Mouse (Mus musculus): ENCODE results near the gene Slc12a6. TPM values are rescaled to one million over a fixed set of nuclear protein-coding genes. Genes with fewer than 3 reads are reported as not detected.
"Not testable (repeated sequence)": the region's sequence is repeated elsewhere in the genome, so short reads cannot be mapped to it uniquely, and the experiment has no call there.

Slc12a6 gene
- polyA plus RNA-seq, 1 experiment, result 23.4 TPM

GRCm38 (mm10) chr2:112262779-112263295 lies 2.8 kb upstream of the Slc12a6 start:
- no peak for DNase-seq (ENCODE audit: low read depth)

- DNase-seq (ENCODE audit: low read depth), result no peak
Measured at GRCm38 (mm10) chr2:112264364-112264763, 1.3 kb upstream of the Slc12a6 start.

DNA sequence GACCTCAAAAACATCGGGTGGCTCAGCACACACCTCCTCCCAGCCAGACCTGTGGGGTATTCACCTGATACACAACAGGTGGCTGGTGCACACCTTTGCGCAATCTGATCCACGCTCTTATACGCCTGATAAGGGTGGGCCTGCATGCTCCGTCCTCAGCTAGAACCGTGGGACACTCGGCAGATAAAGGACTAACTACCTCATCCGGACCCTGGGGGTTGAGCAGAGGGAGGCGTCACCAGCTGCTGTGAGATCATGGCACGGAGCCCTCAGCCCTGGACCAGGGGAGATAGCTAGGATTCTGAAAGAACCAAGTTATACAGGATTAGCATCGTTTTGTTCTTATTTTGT lies 592 bp downstream of the Slc12a6 start, which contains the start of gene Gm21985:
Gene Gm21985, plus strand, starts transcription at position 73 of the 351 bp plus-strand sequence.
- no peak for DNase-seq (ENCODE audit: low read depth)

DNA sequence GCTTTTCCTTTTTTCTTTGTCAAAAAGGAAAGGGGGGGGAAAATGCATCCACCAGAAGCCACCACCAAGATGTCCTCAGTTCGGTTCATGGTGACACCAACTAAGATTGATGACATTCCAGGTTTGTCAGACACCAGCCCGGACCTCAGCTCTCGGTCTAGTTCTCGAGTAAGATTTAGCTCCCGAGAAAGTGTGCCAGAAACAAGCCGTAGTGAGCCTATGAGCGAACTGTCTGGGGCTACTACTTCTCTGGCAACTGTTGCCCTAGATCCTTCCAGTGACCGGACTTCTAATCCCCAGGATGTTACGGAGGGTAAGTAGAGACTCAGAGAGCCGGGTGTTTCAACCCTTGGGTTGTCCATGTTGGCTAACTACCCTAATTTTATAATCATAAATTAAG lies 1.2 kb downstream of the Slc12a6 start:
- no peak for DNase-seq (ENCODE audit: low read depth)

- no peak for DNase-seq (ENCODE audit: low read depth)
Measured at GRCm38 (mm10) chr2:112267547-112268269, 2.1 kb downstream of the Slc12a6 start.

- no peak for DNase-seq (ENCODE audit: low read depth)
Measured at GRCm38 (mm10) chr2:112270011-112270410, 4.4 kb downstream of the Slc12a6 start.

GRCm38 (mm10) chr2:112272909-112273308 lies 7.3 kb downstream of the Slc12a6 start:
- DNase-seq (ENCODE audit: low read depth), result no peak

DNA sequence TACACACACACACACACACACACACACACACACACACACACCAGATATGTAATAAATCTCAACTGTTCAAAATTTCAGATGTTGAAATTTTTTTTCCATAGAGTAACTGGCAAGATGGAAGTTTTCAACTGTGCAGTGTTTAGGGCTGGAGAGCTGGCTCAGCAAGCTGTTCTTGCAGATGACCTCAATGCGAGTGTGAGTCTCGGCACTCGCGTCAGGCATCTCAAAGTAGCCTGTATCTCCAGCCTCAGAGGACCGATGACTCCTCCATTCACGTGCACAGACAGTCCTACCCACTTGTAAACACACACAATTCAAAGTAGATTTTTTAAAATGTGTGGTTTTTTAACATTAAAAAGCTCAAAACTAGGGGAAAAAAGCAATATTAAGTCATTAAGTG lies 7.8 kb downstream of the Slc12a6 start:
- no peak for DNase-seq (ENCODE audit: low read depth)

- DNase-seq (ENCODE audit: low read depth), result no peak
Measured at GRCm38 (mm10) chr2:112276870-112277269, 11.2 kb downstream of the Slc12a6 start.

GRCm38 (mm10) chr2:112282846-112283245 lies 17.2 kb downstream of the Slc12a6 start:
- DNase-seq (ENCODE audit: low read depth), result no peak

DNA sequence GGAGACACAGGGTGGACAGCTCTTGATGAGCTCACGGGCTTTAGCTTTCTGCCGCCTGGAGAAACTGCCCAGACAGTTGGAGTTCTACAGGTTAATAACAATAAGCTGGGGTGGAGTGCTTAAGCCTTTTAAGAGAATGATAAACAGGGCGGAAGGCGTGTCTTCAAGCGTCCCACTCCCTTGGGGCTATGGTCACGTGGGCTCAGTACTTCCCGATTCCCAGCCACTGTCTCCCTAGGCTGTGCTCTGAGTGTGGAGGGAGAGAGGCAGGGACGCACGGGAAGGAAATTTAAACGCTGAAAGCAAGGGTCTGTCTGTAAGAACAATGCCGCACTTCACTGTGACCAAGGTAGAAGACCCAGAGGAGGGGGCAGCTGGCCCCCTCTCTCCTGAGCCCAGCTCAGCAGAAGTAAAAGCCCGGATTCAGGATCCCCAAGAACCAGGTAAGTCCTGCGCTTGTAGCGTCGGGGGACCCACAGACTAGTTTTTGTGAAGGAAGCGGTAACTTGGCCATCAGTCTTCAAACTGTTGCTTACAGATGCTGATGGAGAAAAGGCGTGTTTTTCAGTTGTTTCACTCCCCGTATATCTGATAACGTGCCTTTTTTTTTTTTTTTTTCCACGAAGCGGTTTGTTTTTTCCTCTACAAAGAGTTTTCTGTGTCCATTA lies 18.9 kb downstream of the Slc12a6 start:
- no peak for DNase-seq (ENCODE audit: low read depth)

DNA sequence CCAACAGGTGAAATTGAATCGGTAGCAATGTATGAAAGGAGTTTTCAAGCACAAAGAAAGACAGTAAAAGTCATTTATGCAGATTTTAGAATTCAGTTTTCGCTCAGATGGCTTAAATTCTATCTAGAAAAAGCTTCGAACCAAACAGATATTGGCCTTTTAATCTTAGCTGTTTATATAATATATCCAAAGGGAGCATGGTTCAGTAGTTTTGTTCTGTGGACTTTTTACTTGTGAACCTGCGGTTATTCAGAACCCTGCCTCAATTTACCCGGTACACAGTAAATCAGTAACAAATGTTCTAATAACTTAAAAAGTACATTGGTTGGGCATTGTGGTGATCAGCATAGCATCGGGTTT lies 19.4 kb downstream of the Slc12a6 start:
- no peak for DNase-seq (ENCODE audit: low read depth)

DNA sequence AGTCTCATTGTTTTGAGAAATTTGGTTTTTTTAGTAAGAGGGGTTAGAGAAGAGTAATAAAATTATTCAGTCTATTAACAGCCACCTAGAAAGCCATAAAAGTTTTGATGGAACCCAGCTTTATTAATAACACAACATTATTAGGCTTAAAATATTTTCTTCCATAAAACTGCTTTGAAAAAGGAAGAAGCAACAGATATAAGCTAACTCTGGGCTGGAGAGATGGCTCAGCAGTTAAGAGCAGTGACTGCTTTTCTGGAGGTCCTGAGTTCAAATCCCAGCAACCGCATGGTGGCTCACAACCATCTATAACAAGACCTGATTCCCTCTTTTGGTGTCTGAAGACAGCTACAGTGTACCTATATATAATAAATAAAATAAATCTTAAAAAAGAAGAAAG lies 20.4 kb downstream of the Slc12a6 start:
- not testable (repeated sequence) for DNase-seq (ENCODE audit: low read depth)

- no peak for DNase-seq (ENCODE audit: low read depth)
Measured at GRCm38 (mm10) chr2:112287059-112287458, 21.4 kb downstream of the Slc12a6 start.

DNA sequence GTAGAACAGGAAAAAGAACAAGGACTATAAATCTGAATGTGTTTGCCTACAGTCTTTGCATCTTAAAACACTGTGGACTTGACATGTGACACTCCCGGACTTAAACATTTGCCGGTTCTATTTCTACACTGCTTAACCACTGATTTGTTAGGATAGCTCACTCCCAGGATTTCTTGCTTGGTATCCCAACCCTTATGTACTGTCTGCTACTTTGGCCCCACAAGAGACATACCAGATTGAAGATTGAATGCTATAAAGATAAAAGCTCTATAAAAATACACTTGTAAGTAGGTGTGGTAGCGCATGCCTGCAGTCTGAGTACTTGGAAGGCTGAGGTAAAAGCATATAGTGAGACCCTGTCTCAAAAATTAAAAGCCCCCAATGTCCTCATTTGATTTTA lies 23.9 kb downstream of the Slc12a6 start:
- DNase-seq (ENCODE audit: low read depth), result no peak

DNA sequence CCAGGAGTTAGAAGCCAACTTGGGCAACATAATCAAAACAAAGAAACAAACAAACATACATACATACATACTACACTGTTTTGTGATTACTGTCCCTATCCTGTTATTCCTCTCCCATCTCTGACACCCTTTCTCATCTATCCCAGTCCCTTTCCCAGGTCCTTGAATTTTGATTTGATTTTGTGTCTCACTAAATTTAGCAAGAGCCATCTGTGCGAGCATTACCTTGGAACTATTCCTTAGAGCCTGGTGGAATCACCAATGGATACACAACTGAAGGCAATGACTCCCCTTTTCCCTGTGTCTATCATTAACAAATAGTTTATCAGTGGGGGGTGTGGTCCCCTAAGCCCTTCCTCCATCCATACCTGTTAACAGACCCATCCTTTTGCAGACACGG lies 27.2 kb downstream of the Slc12a6 start:
- DNase-seq (ENCODE audit: low read depth), result no peak

- DNase-seq (ENCODE audit: low read depth), result no peak
Measured at GRCm38 (mm10) chr2:112296211-112296610, 30.6 kb downstream of the Slc12a6 start.

DNA sequence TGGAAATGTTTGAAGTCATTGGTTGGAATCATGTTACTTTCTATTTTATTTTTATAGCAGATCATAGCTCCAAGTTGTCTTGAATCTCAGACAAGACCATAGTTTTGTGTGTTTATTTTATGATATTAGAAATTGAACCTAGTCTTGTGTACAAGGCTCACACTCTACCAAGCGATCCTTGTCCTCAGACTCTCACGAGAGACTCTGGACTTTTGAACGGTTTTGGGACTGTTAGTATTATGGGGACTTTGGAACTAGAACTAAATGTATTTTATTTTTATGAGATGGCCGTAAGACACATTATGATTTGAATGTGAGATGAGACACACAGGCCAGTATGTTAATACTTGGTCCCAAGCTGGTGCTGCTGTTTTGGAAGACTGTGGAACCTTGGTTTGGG lies 32.6 kb downstream of the Slc12a6 start:
- no peak for DNase-seq (ENCODE audit: low read depth)

GRCm38 (mm10) chr2:112308671-112309070 lies 43.0 kb downstream of the Slc12a6 start:
- DNase-seq (ENCODE audit: low read depth), result no peak

DNA sequence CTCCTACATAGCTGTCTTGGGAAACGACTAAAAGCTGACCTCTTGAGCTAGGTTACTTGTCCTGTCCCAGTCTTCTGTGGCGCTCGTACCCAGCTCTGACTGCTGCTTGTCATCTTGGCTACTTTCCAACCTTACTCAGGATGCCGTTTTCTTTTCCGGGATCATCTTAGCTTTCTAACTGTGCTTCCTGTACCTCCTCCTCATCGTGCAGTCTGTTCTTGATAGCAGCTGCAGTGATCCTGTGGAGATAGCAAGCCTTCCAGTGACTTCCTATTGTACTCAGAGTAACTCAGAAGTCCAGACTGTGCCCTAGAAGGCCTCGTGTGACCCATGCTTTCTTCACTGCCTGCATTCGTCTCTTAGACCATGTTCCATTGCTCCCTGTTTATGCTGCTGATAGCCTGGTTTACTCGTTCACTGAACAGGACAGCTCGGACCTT lies 43.6 kb downstream of the Slc12a6 start:
- DNase-seq (ENCODE audit: low read depth), result no peak

GRCm38 (mm10) chr2:112315638-112316037 lies 50.0 kb downstream of the Slc12a6 start:
- DNase-seq (ENCODE audit: low read depth), result no peak

- no peak for DNase-seq (ENCODE audit: low read depth)
Measured at GRCm38 (mm10) chr2:112318227-112318626, 52.6 kb downstream of the Slc12a6 start.

DNA sequence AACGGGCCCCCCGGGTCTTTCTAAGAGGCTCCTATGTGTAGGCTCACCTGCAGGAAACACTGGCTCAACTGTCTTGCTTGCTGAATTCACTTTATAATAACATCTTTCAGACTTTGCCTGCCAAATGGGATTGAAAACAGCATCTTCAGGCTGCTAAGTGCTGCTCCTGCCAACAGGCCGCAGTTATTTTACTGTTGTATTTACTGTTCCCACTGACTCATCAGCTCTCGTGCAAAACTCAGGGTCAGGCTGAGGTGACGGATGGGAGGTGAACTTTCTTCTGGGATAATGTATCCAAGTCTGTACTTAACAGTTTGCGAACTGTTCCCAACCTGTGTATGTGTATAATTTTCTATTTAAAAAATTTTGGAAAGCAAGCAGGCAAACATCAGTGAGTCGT lies 53.3 kb downstream of the Slc12a6 start:
- no peak for DNase-seq (ENCODE audit: low read depth)

All from gonadal fat pad, adult 2 months (tissue).